Mouse (Mus musculus) thymus, adult 2 months (tissue): Measurements from ENCODE around the gene Ube2l6. TPM values are rescaled to one million over a fixed set of nuclear protein-coding genes. Genes with fewer than 3 reads are reported as not detected.

Experiments
- DNase-seq: peaks from one replicate; pipeline ENCODE4 v3.0.0; 2021
- H3K27ac ChIP-seq: fragments of 200-500 bp; 2 replicates; pipeline ENCODE4 v1.5.1; 2012; ENCODE audit warnings: low read length, control low read depth; ENCODE audit not compliant: control insufficient read depth, insufficient read depth
- H3K27me3 ChIP-seq: fragments of 200-500 bp; 2 replicates; pipeline ENCODE4 v1.6.1; 2012; ENCODE audit warnings: mild to moderate bottlenecking, low read length, moderate library complexity, mixed read lengths; ENCODE audit not compliant: control insufficient read depth, insufficient read depth
- H3K36me3 ChIP-seq: fragments of 200-500 bp; 2 replicates; pipeline ENCODE4 v1.6.1; 2012; ENCODE audit warnings: mild to moderate bottlenecking, low read length, moderate library complexity; ENCODE audit not compliant: control insufficient read depth, insufficient read depth
- H3K4me1 ChIP-seq: fragments of 200-500 bp; replicated peaks from 2 replicates; pipeline ENCODE4 v1.6.1; 2012; ENCODE audit warnings: low read length; ENCODE audit not compliant: control insufficient read depth, insufficient read depth
- H3K4me3 ChIP-seq: fragments of 200-500 bp; 2 replicates; pipeline ENCODE4 v1.5.1; 2012; ENCODE audit warnings: mild to moderate bottlenecking, low read length, control low read depth, moderate library complexity; ENCODE audit not compliant: control insufficient read depth, insufficient read depth
- CTCF ChIP-seq: fragments of 200-500 bp; IDR thresholded peaks from 2 replicates; pipeline ENCODE4 v1.5.1; 2012; ENCODE audit warnings: mild to moderate bottlenecking, control low read depth, low read length, moderate library complexity, borderline replicate concordance; ENCODE audit not compliant: control insufficient read depth, poor library complexity, insufficient read depth; ENCODE audit errors: extremely low read depth
- POLR2A ChIP-seq: fragments of 200-500 bp; IDR thresholded peaks from 2 replicates; pipeline ENCODE4 v1.6.1; 2012; ENCODE audit warnings: mild to moderate bottlenecking, low read length, control low read depth, moderate library complexity; ENCODE audit not compliant: control insufficient read depth, poor library complexity, insufficient read depth; ENCODE audit errors: extremely low read depth
- WGBS: fragments of 180-500 bp; shearing (Covaris S2); methylation state at CpG from one replicate; pipeline ENCODE4 v1.1.7; 2018; 5-methylcytosine and 5-hydroxymethylcytosine counted together
- polyA plus RNA-seq: library from polyadenylated mRNA; depleted of rRNA; stranded (reverse); fragments of >200 nt; gene quantifications from 2 replicates; pipeline ENCODE4 v1.2.3, GENCODE M21; 2012

The Ube2l6 gene
- polyA plus RNA-seq, 1 experiment = 35.3 TPM

GRCm38 (mm10) chr2:84838993-84839980 lies 40.7 kb downstream of the Ube2l6 start:
- peak overlapping the region; percentile 96 for H3K4me3 ChIP-seq
- no peaks in the 10 kb centered on the region for H3K27me3 ChIP-seq
- H3K27ac ChIP-seq = peak overlapping the region; percentile 82
- peaks cover 47% of the 10 kb centered on the region for H3K4me1 ChIP-seq
- TF ChIP-seq POLR2A (no peak), CTCF (no peak)
- 1% methylated on average over 47 of the region's 47 CpGs for WGBS
- no peaks in the 10 kb centered on the region for H3K36me3 ChIP-seq
- peak; percentile 45 for DNase-seq

DNA sequence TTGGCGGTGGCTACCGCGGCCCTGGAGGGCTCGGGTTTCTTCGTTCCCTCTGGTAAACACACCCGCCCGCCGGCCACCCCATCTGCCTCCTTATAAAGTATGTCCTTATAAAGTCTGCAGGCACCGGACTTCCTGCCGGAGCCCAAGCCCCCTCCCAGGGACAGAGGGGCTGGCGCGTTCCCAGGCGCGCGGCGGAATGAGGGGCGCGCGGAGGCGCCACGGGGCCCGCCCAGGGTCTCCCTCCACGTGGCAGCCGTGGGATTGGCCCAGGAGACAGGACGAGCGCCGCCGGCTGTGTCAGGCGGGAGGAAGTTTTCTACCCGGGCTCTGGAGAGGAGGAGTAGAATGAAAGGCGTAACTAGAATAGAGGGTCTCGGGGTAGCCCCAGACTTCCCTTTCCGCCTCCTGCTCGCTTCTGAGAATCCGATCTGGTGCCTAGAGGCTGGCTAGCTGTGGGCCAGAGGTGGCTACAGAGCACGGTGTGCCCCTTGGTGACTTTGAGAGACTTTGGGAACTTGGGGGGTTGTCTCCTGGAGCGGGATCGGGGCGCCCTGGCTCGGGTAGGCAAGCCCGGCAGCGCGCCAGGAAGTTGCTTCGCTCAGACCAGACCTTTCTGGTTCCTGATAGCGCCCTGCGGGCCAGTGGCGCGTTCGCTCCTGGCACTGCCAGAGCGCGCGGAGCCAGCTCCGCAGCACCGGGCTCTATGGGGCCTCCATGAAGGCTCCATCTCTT lies 41.6 kb downstream of the Ube2l6 start:
- Histone ChIP-seq H3K4me1 (peaks cover 53% of the 10 kb centered on the region), H3K27me3 (no peaks in the 10 kb centered on the region), H3K36me3 (no peaks in the 10 kb centered on the region), H3K27ac (peak overlapping the region; percentile 82), H3K4me3 (peak overlapping the region; percentile 96)
- WGBS = under 1% methylated on average over 54 of the region's 54 CpGs
- peak; percentile 39; the same call in 1 of the 2 replicates for TF ChIP-seq POLR2A
- no peak for TF ChIP-seq CTCF
- DNase-seq = peak; percentile 66

DNA sequence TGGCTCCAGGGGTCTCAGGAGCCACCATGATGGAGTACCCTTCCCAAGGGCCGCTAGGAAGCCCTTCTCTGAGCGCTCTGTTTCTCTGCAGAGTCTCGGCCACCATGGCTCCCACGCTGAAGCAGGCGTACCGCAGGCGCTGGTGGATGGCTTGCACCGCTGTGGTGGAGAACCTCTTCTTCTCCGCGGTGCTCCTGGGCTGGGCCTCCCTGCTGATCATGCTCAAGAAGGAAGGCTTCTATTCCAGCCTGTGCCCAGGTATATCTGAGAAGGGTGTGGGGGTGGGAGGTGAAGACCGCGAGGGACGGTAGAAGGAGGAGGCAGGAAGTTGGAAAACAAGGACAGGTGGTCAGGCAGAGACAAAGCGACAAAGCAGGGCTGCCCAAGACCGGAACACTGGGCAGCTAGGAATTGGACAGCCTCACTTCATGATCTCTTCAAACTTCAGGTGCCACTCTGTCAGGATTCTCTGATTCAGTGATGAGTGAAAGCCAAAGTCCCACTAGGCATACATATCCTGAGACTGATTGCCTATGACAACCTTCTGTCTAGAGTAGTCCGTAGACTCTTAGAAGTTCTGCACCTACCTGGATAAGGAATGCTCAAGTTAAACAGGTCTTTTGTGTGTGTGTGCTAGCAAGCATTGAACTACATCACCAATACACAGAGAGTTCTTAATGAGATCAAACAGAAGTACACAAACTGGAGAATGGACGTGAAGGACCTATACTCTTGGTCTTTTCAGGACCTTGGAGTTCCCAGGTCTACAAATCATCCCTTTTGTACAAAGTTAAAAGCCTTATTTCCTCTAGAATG lies 42.3 kb downstream of the Ube2l6 start:
- no peak for DNase-seq
- H3K36me3 ChIP-seq = no peaks in the 10 kb centered on the region
- peak overlapping the region; percentile 82 for H3K27ac ChIP-seq
- WGBS = 8% methylated on average over 17 of the region's 17 CpGs
- H3K4me3 ChIP-seq = peak overlapping the region; percentile 96
- TF ChIP-seq POLR2A (no peak; the same call in 1 of the 2 replicates), CTCF (no peak)
- no peaks in the 10 kb centered on the region for H3K27me3 ChIP-seq
- peaks cover 57% of the 10 kb centered on the region for H3K4me1 ChIP-seq

GRCm38 (mm10) chr2:84841905-84842304 lies 43.3 kb downstream of the Ube2l6 start:
- peak; percentile 44 for DNase-seq
- TF ChIP-seq CTCF = no peak
- TF ChIP-seq POLR2A = no peak
- Histone ChIP-seq H3K27me3 (no peaks in the 10 kb centered on the region), H3K4me3 (peak overlapping the region; percentile 18; the same call in 1 of the 2 replicates), H3K27ac (peak overlapping the region; percentile 61), H3K36me3 (no peaks in the 10 kb centered on the region), H3K4me1 (peaks cover 53% of the 10 kb centered on the region)

DNA sequence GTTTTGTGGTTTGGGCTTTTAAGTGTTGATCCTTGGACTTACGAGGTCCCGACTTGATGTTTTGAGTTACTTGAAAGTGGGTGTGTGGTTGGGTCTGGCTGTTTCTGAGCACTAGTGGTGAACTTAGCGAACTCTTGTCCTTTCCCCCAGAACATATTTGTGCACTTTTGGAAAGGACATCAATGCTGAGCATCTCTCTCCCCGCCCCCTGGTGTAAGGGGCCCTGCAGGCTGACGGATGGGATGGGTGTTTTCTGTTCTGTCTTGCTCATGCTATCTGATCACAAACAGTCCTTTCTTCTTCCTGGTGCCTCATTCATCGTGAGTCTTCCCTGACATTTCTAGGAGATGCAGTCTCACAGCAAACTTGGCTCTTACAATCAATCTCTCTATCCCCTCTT lies 45.0 kb downstream of the Ube2l6 start:
- WGBS = 5% methylated on average over 6 of the region's 6 CpGs

More for the DNA sequence above, 45.0 kb downstream of the Ube2l6 start:
- TF ChIP-seq CTCF (no peak), POLR2A (no peak)
- Histone ChIP-seq H3K4me3 (peak overlapping the region; percentile 24), H3K27me3 (no peaks in the 10 kb centered on the region), H3K27ac (peak overlapping the region; percentile 87), H3K4me1 (peaks cover 40% of the 10 kb centered on the region), H3K36me3 (peaks cover 4% of the 10 kb centered on the region; the same call in 1 of the 2 replicates)
- DNase-seq = peak; percentile 53
